Mouse (Mus musculus): ENCODE measurements around the gene Il31ra. TPM values are rescaled to one million over a fixed set of nuclear protein-coding genes. Genes with fewer than 3 reads are reported as not detected.

Il31ra gene
- polyA plus RNA-seq, 1 experiment from 2014 or later, result 0.14 TPM

DNA sequence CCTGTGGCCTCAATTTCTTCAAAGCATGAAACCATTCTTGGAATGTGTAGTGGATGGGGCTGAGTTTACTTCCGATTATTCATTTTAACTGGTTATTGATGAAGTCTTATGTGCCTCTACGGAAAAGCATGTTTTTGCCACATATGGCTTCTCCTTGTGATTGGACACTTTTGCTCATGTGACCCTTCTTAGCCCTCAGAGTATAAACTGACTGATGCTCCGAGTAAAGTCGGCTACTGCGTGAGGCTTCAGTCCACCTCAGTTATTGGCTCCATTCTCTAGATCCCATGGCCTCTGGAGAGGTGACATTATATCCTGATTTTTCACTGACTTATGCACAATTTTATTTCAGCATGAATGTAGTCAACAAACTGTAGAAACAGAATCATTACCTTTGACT is 40.9 kb downstream of the Il31ra start:
- Histone ChIP-seq H3K4me1 (no peaks in the 10 kb centered on the region), H3K4me2 (no peak overlapping the region), H3K9me3 (replicated peaks) (no peaks in the 10 kb centered on the region), H3K36me3 (no peaks in the 10 kb centered on the region), H3K4me3 (no peak overlapping the region), H3K27me3 (replicated peaks) (no peaks in the 10 kb centered on the region), H3K27ac (no peak overlapping the region), H3K9ac (no peak overlapping the region)
- 80% methylated on average over 5 of the region's 5 CpGs for WGBS (ENCODE audit: insufficient replicate concordance)
- ATAC-seq, result no peak

DNA sequence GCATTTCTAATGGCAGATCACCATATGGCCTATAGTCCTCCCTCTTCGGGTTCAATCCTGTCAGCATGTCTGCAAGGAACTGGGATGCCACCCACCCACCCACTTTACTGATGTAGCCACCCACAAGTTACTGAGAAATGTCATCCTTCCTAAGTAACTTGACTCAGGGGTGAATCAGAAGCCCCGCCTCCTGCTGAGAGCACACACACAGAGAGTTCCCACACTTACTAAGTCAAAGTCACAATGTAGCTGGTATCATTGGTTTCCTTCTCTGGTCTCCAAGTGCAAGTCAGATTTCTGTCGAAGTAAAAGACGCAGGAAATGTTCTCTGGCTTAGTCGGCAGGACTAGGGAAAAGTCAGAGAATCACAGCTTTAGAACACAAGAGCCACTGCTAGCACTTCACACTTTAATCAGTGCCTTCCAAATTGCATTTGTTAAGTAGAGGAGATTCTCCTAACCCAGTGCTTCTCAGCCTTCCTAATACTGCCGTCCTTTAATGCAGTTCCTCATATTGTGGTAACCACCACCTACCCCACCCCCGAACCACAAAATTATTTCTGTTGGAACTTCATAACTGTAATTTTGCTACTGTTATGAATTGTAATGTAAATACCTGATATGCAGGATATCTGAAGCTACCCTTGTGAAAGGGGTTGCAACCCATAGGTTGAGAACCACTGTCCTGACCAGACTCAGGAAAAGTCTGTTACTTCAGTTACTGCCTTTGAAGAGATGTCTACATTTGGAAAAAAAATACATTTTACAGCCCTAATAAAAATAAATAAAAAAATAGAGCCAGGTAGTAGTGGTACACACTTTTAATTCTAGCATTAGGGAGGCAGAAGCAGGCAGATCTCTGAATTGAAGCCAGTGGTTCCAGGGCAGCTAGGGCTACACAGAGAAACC is 42.3 kb downstream of the Il31ra start:
- Histone ChIP-seq H3K4me3 (no peak overlapping the region), H3K4me2 (no peak overlapping the region), H3K9ac (no peak overlapping the region), H3K36me3 (no peaks in the 10 kb centered on the region), H3K9me3 (replicated peaks) (no peaks in the 10 kb centered on the region), H3K4me1 (no peaks in the 10 kb centered on the region), H3K27ac (no peak overlapping the region), H3K27me3 (replicated peaks) (no peaks in the 10 kb centered on the region)
- ATAC-seq, result no peak
- WGBS (ENCODE audit: insufficient replicate concordance), result 52% methylated on average over 7 of the region's 7 CpGs

DNA sequence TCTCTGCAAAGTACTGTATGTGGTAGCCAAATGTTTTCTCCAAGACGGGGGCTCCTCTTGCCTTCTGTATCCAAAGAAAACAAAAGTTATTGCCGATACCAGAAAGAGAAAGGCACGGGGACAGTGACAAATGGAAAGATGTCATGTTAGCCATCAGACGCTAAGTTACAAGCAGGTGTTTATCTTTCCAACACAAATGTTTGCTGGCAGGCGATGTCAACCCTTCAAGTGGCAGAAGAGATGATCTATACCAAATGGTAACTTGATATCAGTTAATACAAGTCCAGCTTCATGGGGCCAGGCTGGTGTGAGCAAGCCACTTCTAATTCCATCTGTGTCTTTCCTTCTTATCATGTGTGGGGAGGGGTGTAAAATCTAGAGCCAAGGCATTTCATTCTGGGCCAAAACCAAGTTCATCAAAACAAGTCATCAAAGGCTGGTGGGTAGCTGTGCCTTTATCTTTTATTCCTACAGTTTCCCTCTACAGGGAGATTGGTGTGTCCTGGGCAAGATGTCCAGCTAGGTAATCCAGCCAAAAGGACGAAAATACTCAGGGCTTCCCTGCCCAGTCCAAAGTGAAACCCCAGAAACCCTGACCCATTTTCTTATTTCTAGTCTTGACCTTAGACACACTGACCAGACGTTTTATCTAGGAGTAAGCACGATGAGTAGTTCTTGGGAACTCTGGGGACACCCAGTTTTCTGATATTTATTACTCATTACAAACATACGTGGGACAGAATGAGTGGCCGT is 52.8 kb downstream of the Il31ra start:
- peaks cover 12% of the 10 kb centered on the region for H3K4me1 ChIP-seq
- no peaks in the 10 kb centered on the region for H3K36me3 ChIP-seq
- peak overlapping the region; percentile 22 for H3K4me2 ChIP-seq
- H3K4me3 ChIP-seq, result no peak overlapping the region
- no peak overlapping the region for H3K9ac ChIP-seq
- no peaks in the 10 kb centered on the region for H3K9me3 ChIP-seq (replicated peaks)
- H3K27ac ChIP-seq, result no peak overlapping the region
- WGBS (ENCODE audit: insufficient replicate concordance), result 45% methylated on average over 10 of the region's 10 CpGs
- ATAC-seq, result peak; percentile 71
- no peaks in the 10 kb centered on the region for H3K27me3 ChIP-seq (replicated peaks)

DNA sequence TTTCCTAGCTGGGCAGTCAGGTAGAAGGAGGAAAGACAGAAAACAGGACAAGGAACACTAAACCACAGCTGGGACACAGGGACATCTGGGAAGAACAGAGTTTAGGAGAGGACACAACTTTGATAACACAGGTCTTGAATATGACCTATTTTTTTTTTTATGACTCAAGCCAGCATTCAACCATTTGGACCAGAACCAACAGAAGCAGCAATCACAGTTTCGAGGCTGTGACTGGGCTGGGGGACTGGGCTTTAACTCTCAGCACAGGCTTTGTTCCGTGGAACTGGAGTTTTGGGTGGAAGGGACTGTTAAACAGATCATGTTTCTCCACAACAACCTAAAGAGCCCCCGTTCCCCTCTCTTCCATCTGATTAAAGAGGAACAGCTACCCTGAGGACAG is 53.5 kb downstream of the Il31ra start:
- no peak overlapping the region for H3K9ac ChIP-seq
- no peak overlapping the region for H3K27ac ChIP-seq
- no peak for ATAC-seq
- H3K36me3 ChIP-seq, result no peaks in the 10 kb centered on the region
- H3K4me3 ChIP-seq, result no peak overlapping the region
- H3K4me2 ChIP-seq, result peak overlapping the region; percentile 22; the same call in 1 of the 2 replicates
- WGBS (ENCODE audit: insufficient replicate concordance), result 46% methylated on average over 3 of the region's 3 CpGs
- H3K27me3 ChIP-seq (replicated peaks), result no peaks in the 10 kb centered on the region
- no peaks in the 10 kb centered on the region for H3K9me3 ChIP-seq (replicated peaks)
- peaks cover 12% of the 10 kb centered on the region for H3K4me1 ChIP-seq

DNA sequence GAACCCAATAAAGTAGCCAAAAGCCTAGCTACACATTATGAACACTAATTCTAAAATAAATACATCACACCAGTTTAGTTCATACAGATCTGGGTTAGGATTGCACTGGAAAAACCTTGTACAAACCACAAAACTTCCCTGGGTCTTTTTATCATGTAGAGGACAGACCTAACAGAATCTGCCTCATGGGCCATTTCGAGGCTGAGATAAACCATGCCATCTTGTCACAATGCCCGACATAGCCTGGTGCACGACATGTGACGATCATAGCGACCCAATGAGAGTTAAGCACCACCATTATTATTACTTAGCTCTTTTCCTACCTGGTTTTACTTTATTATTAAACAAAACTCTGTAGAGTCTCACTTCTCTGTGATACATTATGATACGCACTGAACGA is 57.1 kb downstream of the Il31ra start:
- 69% methylated on average over 7 of the region's 7 CpGs for WGBS (ENCODE audit: insufficient replicate concordance)

DNA sequence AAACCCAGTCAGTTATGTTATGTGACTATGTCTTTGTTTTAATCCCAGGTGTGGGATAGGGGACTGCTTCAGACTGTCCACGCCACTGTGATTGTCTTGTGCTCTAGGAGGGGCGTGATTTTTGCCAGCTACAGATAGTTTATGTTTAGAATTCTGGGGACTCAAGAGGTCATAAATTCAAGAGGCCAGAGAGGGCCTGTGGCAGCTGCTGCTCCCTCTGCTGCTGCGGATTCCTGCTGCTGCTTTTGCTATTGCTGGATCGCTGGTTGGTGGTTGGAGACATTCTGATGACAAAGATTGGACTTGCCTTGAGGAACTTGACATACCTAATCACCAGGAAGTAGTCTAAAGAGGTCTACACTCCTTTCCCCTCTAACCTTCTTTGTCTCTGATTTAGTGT is 57.5 kb downstream of the Il31ra start:
- no peaks in the 10 kb centered on the region for H3K36me3 ChIP-seq
- 57% methylated on average over 4 of the region's 4 CpGs for WGBS (ENCODE audit: insufficient replicate concordance)
- no peak for ATAC-seq
- H3K9me3 ChIP-seq (replicated peaks), result no peaks in the 10 kb centered on the region
- H3K4me1 ChIP-seq, result peaks cover 10% of the 10 kb centered on the region
- H3K27ac ChIP-seq, result no peak overlapping the region
- no peaks in the 10 kb centered on the region for H3K27me3 ChIP-seq (replicated peaks)
- H3K4me3 ChIP-seq, result no peak overlapping the region
- H3K4me2 ChIP-seq, result no peak overlapping the region
- no peak overlapping the region for H3K9ac ChIP-seq

More for the DNA sequence above, 57.1 kb downstream of the Il31ra start:
- no peaks in the 10 kb centered on the region for H3K9me3 ChIP-seq (replicated peaks)
- peaks cover 12% of the 10 kb centered on the region for H3K4me1 ChIP-seq
- no peaks in the 10 kb centered on the region for H3K27me3 ChIP-seq (replicated peaks)
- no peak overlapping the region for H3K9ac ChIP-seq
- H3K27ac ChIP-seq, result no peak overlapping the region
- no peak for ATAC-seq
- H3K36me3 ChIP-seq, result no peaks in the 10 kb centered on the region
- no peak overlapping the region for H3K4me3 ChIP-seq
- H3K4me2 ChIP-seq, result no peak overlapping the region

DNA sequence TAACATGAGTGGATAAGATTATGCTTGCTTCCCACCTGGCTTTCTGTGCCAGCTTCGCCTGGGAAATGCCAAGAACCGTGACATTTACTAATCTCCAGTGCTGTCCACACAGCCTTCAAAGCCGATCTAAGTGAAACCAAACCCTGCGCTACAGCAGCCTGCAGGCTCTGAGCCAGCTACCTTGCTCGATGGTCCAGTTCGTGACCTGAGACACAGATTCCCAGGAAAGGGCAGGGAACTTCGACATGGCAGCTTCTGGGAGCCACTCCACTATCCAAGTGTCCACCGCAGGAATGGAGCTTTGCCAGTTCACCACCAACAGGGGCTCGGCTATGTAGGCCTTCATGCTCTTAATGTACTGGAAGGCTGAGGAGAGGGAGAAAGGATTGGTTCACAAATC is 60.6 kb downstream of the Il31ra start:
- Histone ChIP-seq H3K27ac (no peak overlapping the region), H3K4me2 (no peak overlapping the region), H3K36me3 (no peaks in the 10 kb centered on the region), H3K9ac (no peak overlapping the region), H3K4me3 (no peak overlapping the region), H3K27me3 (replicated peaks) (no peaks in the 10 kb centered on the region), H3K4me1 (no peaks in the 10 kb centered on the region), H3K9me3 (replicated peaks) (no peaks in the 10 kb centered on the region)
- ATAC-seq, result no peak
- WGBS (ENCODE audit: insufficient replicate concordance), result 69% methylated on average over 9 of the region's 9 CpGs

DNA sequence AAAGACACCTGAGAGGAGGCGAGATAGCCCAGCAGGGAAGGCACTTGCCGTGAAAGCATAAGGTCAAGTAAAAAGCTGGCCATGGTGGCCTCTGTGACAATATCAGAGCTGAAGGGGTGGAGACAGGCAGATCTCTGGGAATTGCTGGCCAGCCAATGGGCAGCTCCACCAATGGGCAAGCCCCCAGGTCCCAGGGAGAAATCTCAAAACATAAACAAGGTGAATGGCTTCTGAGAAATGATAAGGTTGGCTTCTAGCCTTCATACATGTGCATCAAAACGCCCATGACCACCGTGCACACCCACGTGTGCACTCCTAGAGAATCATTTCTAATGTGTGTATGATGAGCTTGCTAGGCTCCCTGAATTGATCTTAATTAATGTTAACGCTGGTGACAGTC is 61.9 kb downstream of the Il31ra start:
- ATAC-seq, result no peak
- Histone ChIP-seq H3K4me1 (no peaks in the 10 kb centered on the region), H3K9ac (no peak overlapping the region), H3K27me3 (replicated peaks) (no peaks in the 10 kb centered on the region), H3K4me3 (no peak overlapping the region), H3K4me2 (no peak overlapping the region), H3K9me3 (replicated peaks) (no peaks in the 10 kb centered on the region), H3K27ac (no peak overlapping the region), H3K36me3 (no peaks in the 10 kb centered on the region)
- 70% methylated on average over 6 of the region's 6 CpGs for WGBS (ENCODE audit: insufficient replicate concordance)

DNA sequence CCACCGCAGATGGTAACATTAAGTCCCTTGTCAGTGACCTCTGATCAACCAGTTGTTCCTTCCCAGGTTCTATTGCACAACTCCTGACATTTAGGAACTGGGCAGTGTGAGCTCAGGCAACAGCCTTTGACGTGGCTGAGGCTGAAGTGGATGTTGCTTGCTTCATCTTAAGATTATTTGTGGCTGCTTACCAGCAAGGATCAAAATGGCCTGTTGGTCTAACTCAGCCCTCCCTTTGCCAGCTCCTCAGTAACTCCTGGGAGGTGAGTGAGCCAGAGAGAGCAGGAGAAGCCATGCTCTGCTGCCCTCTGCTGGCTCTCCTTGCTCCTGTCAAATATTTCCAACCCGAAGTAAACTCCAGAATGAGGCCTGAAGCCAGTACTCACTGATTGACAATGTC is 64.3 kb downstream of the Il31ra start:
- WGBS (ENCODE audit: insufficient replicate concordance), result 25% methylated on average over 3 of the region's 3 CpGs
- Histone ChIP-seq H3K4me3 (no peak overlapping the region), H3K9ac (no peak overlapping the region), H3K36me3 (no peaks in the 10 kb centered on the region), H3K9me3 (replicated peaks) (no peaks in the 10 kb centered on the region), H3K27ac (no peak overlapping the region), H3K27me3 (replicated peaks) (no peaks in the 10 kb centered on the region), H3K4me1 (no peaks in the 10 kb centered on the region), H3K4me2 (no peak overlapping the region)
- no peak for ATAC-seq

DNA sequence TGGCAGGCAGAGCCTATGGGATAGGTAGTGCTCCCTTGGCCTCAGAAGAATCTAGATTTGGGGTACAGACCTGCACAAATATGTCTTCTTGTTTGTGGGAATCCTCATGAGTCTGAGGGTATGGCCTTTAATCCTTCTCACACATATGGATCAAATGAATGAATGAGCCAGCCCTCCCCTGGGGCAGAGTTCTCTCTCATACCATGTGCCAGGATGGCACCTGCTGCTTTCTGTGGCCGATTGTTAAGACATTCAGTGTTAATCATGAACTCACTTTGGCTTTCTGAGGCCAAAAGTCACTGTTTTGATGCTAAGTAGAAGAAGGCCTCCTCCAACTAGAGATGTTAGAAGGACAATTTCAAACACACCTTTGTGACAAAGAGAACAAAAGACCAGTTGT is 67.0 kb downstream of the Il31ra start:
- WGBS (ENCODE audit: insufficient replicate concordance), result 61% methylated on average over 1 of the region's 1 CpGs
- no peak for ATAC-seq

DNA sequence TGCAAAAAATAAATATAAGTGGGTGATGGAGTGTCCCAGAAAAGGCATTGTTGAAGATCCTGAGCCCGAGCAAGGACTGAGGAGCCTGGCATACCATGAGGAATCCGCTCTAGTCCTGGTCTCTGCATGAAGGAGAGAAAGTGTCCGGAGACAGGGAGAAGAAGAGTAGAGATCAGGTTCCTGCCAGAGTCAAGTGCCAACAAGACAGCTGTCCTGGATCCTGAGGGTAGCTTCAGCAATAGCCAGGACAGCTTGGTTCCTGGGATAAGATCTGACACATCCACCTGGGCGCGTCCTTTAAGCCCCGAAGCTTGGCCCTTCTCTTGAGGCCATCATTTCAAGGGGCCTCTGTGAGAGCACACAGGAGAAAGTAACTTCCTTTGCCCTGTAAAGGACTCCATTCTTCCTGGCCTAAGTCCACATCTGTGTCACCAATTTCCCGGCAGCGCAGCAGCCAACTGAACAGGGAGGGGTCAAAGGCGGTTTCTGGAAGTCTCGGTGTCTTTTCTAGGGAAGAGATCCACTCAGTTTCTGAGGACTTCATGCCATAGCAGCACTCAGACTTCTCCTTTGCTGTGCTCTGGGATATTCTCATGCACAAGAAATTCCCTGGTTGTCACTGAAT is 70.7 kb downstream of the Il31ra start:
- Histone ChIP-seq H3K4me3 (no peak overlapping the region), H3K4me2 (no peak overlapping the region), H3K4me1 (no peaks in the 10 kb centered on the region), H3K27ac (no peak overlapping the region), H3K9ac (no peak overlapping the region), H3K27me3 (replicated peaks) (no peaks in the 10 kb centered on the region), H3K9me3 (replicated peaks) (no peaks in the 10 kb centered on the region), H3K36me3 (no peaks in the 10 kb centered on the region)
- ATAC-seq, result no peak
- 79% methylated on average over 10 of the region's 10 CpGs for WGBS (ENCODE audit: insufficient replicate concordance)

More for the DNA sequence above, 67.0 kb downstream of the Il31ra start:
- H3K36me3 ChIP-seq, result no peaks in the 10 kb centered on the region
- H3K9me3 ChIP-seq (replicated peaks), result no peaks in the 10 kb centered on the region
- no peak overlapping the region for H3K4me3 ChIP-seq
- H3K4me2 ChIP-seq, result no peak overlapping the region
- H3K4me1 ChIP-seq, result no peaks in the 10 kb centered on the region
- H3K27ac ChIP-seq, result no peak overlapping the region
- H3K9ac ChIP-seq, result no peak overlapping the region
- no peaks in the 10 kb centered on the region for H3K27me3 ChIP-seq (replicated peaks)

DNA sequence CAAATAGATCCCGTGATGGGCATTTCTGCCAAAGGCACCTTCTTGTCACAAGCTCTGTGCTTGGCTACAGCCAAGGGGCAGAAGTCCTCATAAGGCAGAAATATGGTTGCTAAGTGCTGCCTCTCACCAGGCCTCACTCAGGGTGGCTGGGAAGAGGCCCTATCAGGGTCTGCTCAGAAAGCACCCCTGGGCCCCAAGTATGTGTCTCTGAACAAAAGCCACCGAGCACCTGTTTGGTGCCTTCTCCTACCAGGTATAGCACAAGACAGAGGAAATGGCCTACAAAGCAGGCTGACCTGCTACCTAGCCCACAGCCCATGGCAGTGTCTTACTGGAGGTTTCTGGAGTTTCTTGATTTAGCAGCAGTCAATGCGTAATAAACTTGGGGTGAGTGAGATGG is 71.3 kb downstream of the Il31ra start:
- Histone ChIP-seq H3K27ac (no peak overlapping the region), H3K4me2 (no peak overlapping the region), H3K4me1 (no peaks in the 10 kb centered on the region), H3K27me3 (replicated peaks) (no peaks in the 10 kb centered on the region), H3K9ac (no peak overlapping the region), H3K4me3 (no peak overlapping the region), H3K9me3 (replicated peaks) (no peaks in the 10 kb centered on the region), H3K36me3 (no peaks in the 10 kb centered on the region)
- ATAC-seq, result no peak
- 68% methylated on average over 3 of the region's 3 CpGs for WGBS (ENCODE audit: insufficient replicate concordance)
